Mouse (Mus musculus): ENCODE data around the gene Syt8. TPM values are rescaled to one million over a fixed set of nuclear protein-coding genes. Genes with fewer than 3 reads are reported as not detected.

The Syt8 gene
- total RNA-seq, 2 experiments from 2014 or later = not detected

- ATAC-seq (replicated peaks; ENCODE audit: poor library complexity, severe bottlenecking) = no peak
These were observed 37.4 kb downstream of the Syt8 start for GRCm38 (mm10) chr7:142471884-142472570.

- no peak for ATAC-seq (replicated peaks; ENCODE audit: poor library complexity, severe bottlenecking)
These were observed 38.3 kb downstream of the Syt8 start for GRCm38 (mm10) chr7:142472936-142473335.

GRCm38 (mm10) chr7:142473476-142473875 lies 38.8 kb downstream of the Syt8 start:
- ATAC-seq (replicated peaks; ENCODE audit: poor library complexity, severe bottlenecking) = no peak

- ATAC-seq (replicated peaks; ENCODE audit: poor library complexity, severe bottlenecking) = no peak
These were observed 40.1 kb downstream of the Syt8 start for GRCm38 (mm10) chr7:142474799-142475198.

- no peak for ATAC-seq (replicated peaks; ENCODE audit: poor library complexity, severe bottlenecking)
These were observed 41.0 kb downstream of the Syt8 start for GRCm38 (mm10) chr7:142475641-142476040.

GRCm38 (mm10) chr7:142476271-142476670 lies 41.6 kb downstream of the Syt8 start:
- ATAC-seq (replicated peaks; ENCODE audit: poor library complexity, severe bottlenecking) = no peak

GRCm38 (mm10) chr7:142476795-142477452 lies 42.3 kb downstream of the Syt8 start:
- no peak for ATAC-seq (replicated peaks; ENCODE audit: poor library complexity, severe bottlenecking)

- no peak for ATAC-seq (replicated peaks; ENCODE audit: poor library complexity, severe bottlenecking)
These were observed 43.4 kb downstream of the Syt8 start for GRCm38 (mm10) chr7:142478001-142478400.

GRCm38 (mm10) chr7:142478574-142478973 lies 43.9 kb downstream of the Syt8 start:
- no peak for ATAC-seq (replicated peaks; ENCODE audit: poor library complexity, severe bottlenecking)

- no peak for ATAC-seq (replicated peaks; ENCODE audit: poor library complexity, severe bottlenecking)
These were observed 44.7 kb downstream of the Syt8 start for GRCm38 (mm10) chr7:142479307-142479706.

GRCm38 (mm10) chr7:142479886-142480285 lies 45.2 kb downstream of the Syt8 start:
- no peak for ATAC-seq (replicated peaks; ENCODE audit: poor library complexity, severe bottlenecking)

GRCm38 (mm10) chr7:142480661-142481060 lies 46.0 kb downstream of the Syt8 start:
- ATAC-seq (replicated peaks; ENCODE audit: poor library complexity, severe bottlenecking) = no peak

GRCm38 (mm10) chr7:142481186-142481567 lies 46.5 kb downstream of the Syt8 start:
- peak; percentile 38 for ATAC-seq (replicated peaks; ENCODE audit: poor library complexity, severe bottlenecking)

- peak; percentile 43 for ATAC-seq (replicated peaks; ENCODE audit: poor library complexity, severe bottlenecking)
These were observed 47.1 kb downstream of the Syt8 start for GRCm38 (mm10) chr7:142481568-142482255.

- ATAC-seq (replicated peaks; ENCODE audit: poor library complexity, severe bottlenecking) = no peak
These were observed 47.6 kb downstream of the Syt8 start for GRCm38 (mm10) chr7:142482256-142482609.

GRCm38 (mm10) chr7:142483136-142483535 lies 48.5 kb downstream of the Syt8 start:
- ATAC-seq (replicated peaks; ENCODE audit: poor library complexity, severe bottlenecking) = no peak

GRCm38 (mm10) chr7:142484780-142485179 lies 50.1 kb downstream of the Syt8 start:
- ATAC-seq (replicated peaks; ENCODE audit: poor library complexity, severe bottlenecking) = no peak

- ATAC-seq (replicated peaks; ENCODE audit: poor library complexity, severe bottlenecking) = no peak
These were observed 52.1 kb downstream of the Syt8 start for GRCm38 (mm10) chr7:142486751-142487162.

- ATAC-seq (replicated peaks; ENCODE audit: poor library complexity, severe bottlenecking) = no peak
These were observed 52.8 kb downstream of the Syt8 start for GRCm38 (mm10) chr7:142487341-142487859.

- no peak for ATAC-seq (replicated peaks; ENCODE audit: poor library complexity, severe bottlenecking)
These were observed 53.4 kb downstream of the Syt8 start for GRCm38 (mm10) chr7:142488053-142488452.

Measured in granulocyte monocyte progenitor cell, adult 5-6 weeks (primary cell).